In the genomic region with DNA sequence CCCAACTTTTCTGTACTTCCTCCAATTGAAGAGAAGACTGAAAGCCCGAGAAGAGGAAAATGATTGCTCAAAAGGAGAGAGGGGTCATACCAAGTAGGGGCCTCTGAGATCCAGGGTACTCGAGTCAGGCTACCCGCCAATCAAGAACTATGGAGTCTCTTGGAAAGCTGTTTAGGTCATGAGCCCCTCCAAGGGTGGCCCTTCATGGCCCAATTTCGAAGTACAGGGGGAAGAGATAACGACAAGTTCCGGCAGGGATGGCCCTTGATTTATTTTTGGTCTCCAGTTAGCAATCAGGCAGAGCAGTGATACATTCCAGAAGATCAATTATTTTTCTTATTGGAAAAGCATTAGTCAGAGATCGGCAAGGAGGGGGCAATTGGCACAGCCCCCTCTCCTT, we compare ENCODE assay signal across 19 mouse cellular contexts. TPM values are rescaled to one million over a fixed set of nuclear protein-coding genes. Genes with fewer than 3 reads are reported as not detected.
A peak's percentile ranks its signal among the peaks of the same experiment; 100 is the strongest.
DNase-seq lines count a peak whose midpoint lies in the region; ATAC-seq and TF ChIP-seq lines count a peak whose summit lies in the region.
"Had no signal": no experiment of that assay in that cellular context is flagged by ENCODE, and none has a peak within 500 bp of the region (broad histone marks: within the 10 kb centered on the region; RNA-seq: fewer than 3 reads in every experiment).

No protein-coding gene starts in this region.

- DNase-seq in kidney, adult 18-20 months: no peak
- no peak for DNase-seq in G1E (ENCODE audit: low spot score)
- DNase-seq in cerebellum, adult 18-20 months: no peak
- DNase-seq in layer of hippocampus, postnatal 10 days (ENCODE audit: low spot score in 2 of 2): no peak
- DNase-seq in urinary bladder, postnatal 25 days (ENCODE audit: low spot score): no peak
- DNase-seq: cerebellum, postnatal 10 days; heart, postnatal 4 days; lung, adult 2 months; lung, postnatal 36 days; right cerebral cortex, postnatal 14 days; thymus, adult 18-20 months had no signal

- peaks cover 60% of the 10 kb centered on the region for H3K4me1 ChIP-seq in kidney, embryonic 14.5 days (ENCODE audit: control insufficient read depth, insufficient read depth, low read length)
- H3K4me1 ChIP-seq in G1E (ENCODE audit: insufficient read depth, low read depth, low read length): peaks cover 85% of the 10 kb centered on the region
- no peaks in the 10 kb centered on the region; the same call in 1 of the 2 replicates for H3K4me1 ChIP-seq in intestine, embryonic 16.5 days (ENCODE audit: control insufficient read depth, insufficient read depth, low read length)
- H3K4me1 ChIP-seq in neural tube, embryonic 13.5 days (replicated peaks): peaks cover 89% of the 10 kb centered on the region

- no peak for ATAC-seq in kidney, embryonic 14.5 days (ENCODE audit: low FRiP score, low TSS enrichment)
- no peak; the same call in 1 of the 2 replicates for ATAC-seq in G1E (ENCODE audit: extremely low read depth, insufficient number of reproducible peaks, low FRiP score, poor library complexity, severe bottlenecking)
- ATAC-seq in intestine, embryonic 16.5 days: no peak
- no peak for ATAC-seq in neural tube, embryonic 13.5 days (ENCODE audit: low read depth)

- peak overlapping the region; percentile 91 for H3K27ac ChIP-seq in kidney, embryonic 14.5 days (ENCODE audit: low read depth, low read length)
- H3K27ac ChIP-seq in intestine, embryonic 16.5 days (ENCODE audit: low read length): no peak overlapping the region
- peak overlapping the region; percentile 99 for H3K27ac ChIP-seq in neural tube, embryonic 13.5 days (replicated peaks)
- H3K27ac ChIP-seq: forebrain, embryonic 10.5 days; heart, embryonic 13.5 days had no signal

- peak overlapping the region; percentile 88 for H3K9ac ChIP-seq in kidney, embryonic 14.5 days (ENCODE audit: low read depth, low read length)
- H3K9ac ChIP-seq in intestine, embryonic 16.5 days (ENCODE audit: low read depth, low read length): no peak overlapping the region; the same call in 1 of the 2 replicates
- H3K9ac ChIP-seq in neural tube, embryonic 13.5 days: peak overlapping the region; percentile 100
- H3K9ac ChIP-seq: heart, embryonic 13.5 days had no signal

- peak overlapping the region; percentile 64 for H3K4me3 ChIP-seq in kidney, embryonic 14.5 days (ENCODE audit: low read length)
- peak overlapping the region; percentile 73; the same call in 1 of the 2 replicates for H3K4me3 ChIP-seq in G1E (ENCODE audit: low read depth, low read length)
- peak overlapping the region; percentile 48 for H3K4me3 ChIP-seq in intestine, embryonic 16.5 days (ENCODE audit: low read length)
- H3K4me3 ChIP-seq in neural tube, embryonic 13.5 days: peak overlapping the region; percentile 60
- H3K4me3 ChIP-seq: forebrain, embryonic 10.5 days; heart, embryonic 13.5 days had no signal

- H3K36me3 ChIP-seq in kidney, embryonic 14.5 days (ENCODE audit: control insufficient read depth, insufficient read depth, low read length): no peaks in the 10 kb centered on the region
- H3K36me3 ChIP-seq in G1E (replicated peaks): no peaks in the 10 kb centered on the region
- no peaks in the 10 kb centered on the region for H3K36me3 ChIP-seq in intestine, embryonic 16.5 days (ENCODE audit: control insufficient read depth, insufficient read depth, low read length)
- H3K36me3 ChIP-seq in neural tube, embryonic 13.5 days: no peaks in the 10 kb centered on the region
- H3K36me3 ChIP-seq: forebrain, embryonic 10.5 days; heart, embryonic 13.5 days had no signal

- TF ChIP-seq CTCF in G1E (IDR thresholded peaks at IDR 0.05; ENCODE audit: low read depth, low read length): no peak

- WGBS in kidney, embryonic 14.5 days: 6% methylated on average over 7 of the region's 7 CpGs
- WGBS in intestine, embryonic 16.5 days: 19% methylated on average over 7 of the region's 7 CpGs
- 3% methylated on average over 7 of the region's 7 CpGs for WGBS in neural tube, embryonic 13.5 days

- peaks cover 28% of the 10 kb centered on the region for H3K27me3 ChIP-seq in kidney, embryonic 14.5 days (ENCODE audit: control insufficient read depth, insufficient read depth, low read length)
- H3K27me3 ChIP-seq in G1E (ENCODE audit: insufficient read depth, low read length): peaks cover 14% of the 10 kb centered on the region
- H3K27me3 ChIP-seq in intestine, embryonic 16.5 days (replicated peaks; ENCODE audit: control insufficient read depth, insufficient read depth, low read length): peaks cover 80% of the 10 kb centered on the region
- H3K27me3 ChIP-seq in neural tube, embryonic 13.5 days: 0 out of 2 replicates have a peak, but pooled peaks cover 3% of the 10 kb centered on the region

- no peaks in the 10 kb centered on the region for H3K9me3 ChIP-seq in kidney, embryonic 14.5 days (ENCODE audit: control insufficient read depth, low read length)
- H3K9me3 ChIP-seq in G1E (replicated peaks): no peaks in the 10 kb centered on the region
- H3K9me3 ChIP-seq in intestine, embryonic 16.5 days (ENCODE audit: control insufficient read depth, low read length): no peaks in the 10 kb centered on the region
- H3K9me3 ChIP-seq in neural tube, embryonic 13.5 days: no peaks in the 10 kb centered on the region
- H3K9me3 ChIP-seq: forebrain, embryonic 10.5 days; heart, embryonic 13.5 days had no signal

- peak overlapping the region; percentile 73 for H3K4me2 ChIP-seq in kidney, embryonic 14.5 days (replicated peaks; ENCODE audit: low read depth, low read length)
- peak overlapping the region; percentile 39 for H3K4me2 ChIP-seq in intestine, embryonic 16.5 days (ENCODE audit: low read depth, low read length)
- H3K4me2 ChIP-seq in neural tube, embryonic 13.5 days: peak overlapping the region; percentile 91
- H3K4me2 ChIP-seq: heart, embryonic 13.5 days; liver, embryonic 11.5 days had no signal

RNA-seq across cellular contexts. Expression of a gene that starts 1.4 kb away (rescaled TPM):
- polyA plus RNA-seq in kidney, embryonic 14.5 days (2014; fragmentation: Nextera tagmentation; extraction: Ambion mirVana): 12.6 and 13.8 TPM in 2 replicates
- total RNA-seq in G1E (2014; fragmentation: Nextera tagmentation): 21.1 and 26.6 TPM in 2 replicates
- total RNA-seq in G1E (2017): 2.0 and 2.7 TPM in 2 replicates
- 10.1 and 12.2 TPM in 2 replicates for polyA plus RNA-seq in G1E (2012)
- 4.5 and 4.9 TPM in 2 replicates for polyA plus RNA-seq in intestine, embryonic 16.5 days (2015; fragmentation: Nextera tagmentation; extraction: Ambion mirVana)
- polyA plus RNA-seq in neural tube, embryonic 13.5 days (2015; fragmentation: Nextera tagmentation; extraction: Ambion mirVana): 75.8 and 85.5 TPM in 2 replicates
- total RNA-seq in layer of hippocampus, postnatal 10 days (2021): not detected
- total RNA-seq: heart, postnatal 4 days; left cerebral cortex, postnatal 10 days had no signal
- polyA plus RNA-seq: embryonic facial prominence, embryonic 14.5 days; forebrain, embryonic 10.5 days; heart, embryonic 13.5 days; lung, adult 2 months had no signal

RNA-seq across cellular contexts. Expression of a gene that starts 6.3 kb away (rescaled TPM):
- 12.3 and 16.1 TPM in 2 replicates for polyA plus RNA-seq in kidney, embryonic 14.5 days (2014; fragmentation: Nextera tagmentation; extraction: Ambion mirVana)
- total RNA-seq in G1E (2014; fragmentation: Nextera tagmentation) (16.3 and 37.1 TPM in 2 replicates), G1E (2017) (8.6 and 12.0 TPM in 2 replicates)
- 27.1 and 28.6 TPM in 2 replicates for polyA plus RNA-seq in G1E (2012)
- polyA plus RNA-seq in intestine, embryonic 16.5 days (2015; fragmentation: Nextera tagmentation; extraction: Ambion mirVana): 3.2 and 4.0 TPM in 2 replicates
- polyA plus RNA-seq in neural tube, embryonic 13.5 days (2015; fragmentation: Nextera tagmentation; extraction: Ambion mirVana): 46.8 and 51.1 TPM in 2 replicates
- total RNA-seq in layer of hippocampus, postnatal 10 days (2021): not detected
- total RNA-seq: left cerebral cortex, postnatal 10 days had no signal
- polyA plus RNA-seq: forebrain, embryonic 10.5 days had no signal

RNA-seq across cellular contexts. Expression of a gene that starts 15.5 kb away (rescaled TPM):
- 10.3 and 10.7 TPM in 2 replicates for polyA plus RNA-seq in kidney, embryonic 14.5 days (2014; fragmentation: Nextera tagmentation; extraction: Ambion mirVana)
- total RNA-seq in G1E (2014; fragmentation: Nextera tagmentation): 5.0 and 7.9 TPM in 2 replicates
- 3.3 and 3.9 TPM in 2 replicates for total RNA-seq in G1E (2017)
- polyA plus RNA-seq in G1E (2012): 9.8 and 12.0 TPM in 2 replicates
- polyA plus RNA-seq in intestine, embryonic 16.5 days (2015; fragmentation: Nextera tagmentation; extraction: Ambion mirVana): 0.49 and 0.76 TPM in 2 replicates
- polyA plus RNA-seq in neural tube, embryonic 13.5 days (2015; fragmentation: Nextera tagmentation; extraction: Ambion mirVana): 40.9 and 43.4 TPM in 2 replicates
- total RNA-seq in layer of hippocampus, postnatal 10 days (2021): not detected
- total RNA-seq: heart, postnatal 4 days; left cerebral cortex, postnatal 10 days had no signal
- polyA plus RNA-seq: embryonic facial prominence, embryonic 14.5 days; forebrain, embryonic 10.5 days; heart, embryonic 13.5 days; lung, adult 2 months had no signal

RNA-seq across cellular contexts. Expression of a gene that starts 24.5 kb away (rescaled TPM):
- 5.1 and 5.8 TPM in 2 replicates for polyA plus RNA-seq in kidney, embryonic 14.5 days (2014; fragmentation: Nextera tagmentation; extraction: Ambion mirVana)
- total RNA-seq in G1E (2014; fragmentation: Nextera tagmentation): 9.9 and 19.8 TPM in 2 replicates
- total RNA-seq in G1E (2017): 7.6 and 9.1 TPM in 2 replicates
- 11.4 and 12.4 TPM in 2 replicates for polyA plus RNA-seq in G1E (2012)
- polyA plus RNA-seq in intestine, embryonic 16.5 days (2015; fragmentation: Nextera tagmentation; extraction: Ambion mirVana): 6.8 and 7.2 TPM in 2 replicates
- 18.8 and 32.2 TPM in 2 replicates for polyA plus RNA-seq in neural tube, embryonic 13.5 days (2015; fragmentation: Nextera tagmentation; extraction: Ambion mirVana)
- not detected for total RNA-seq in layer of hippocampus, postnatal 10 days (2021)
- total RNA-seq: heart, postnatal 4 days; left cerebral cortex, postnatal 10 days had no signal
- polyA plus RNA-seq: forebrain, embryonic 10.5 days had no signal

RNA-seq across cellular contexts. Expression of a gene that starts 25.2 kb away (rescaled TPM):
- polyA plus RNA-seq in kidney, embryonic 14.5 days (2014; fragmentation: Nextera tagmentation; extraction: Ambion mirVana): 62.9 and 64.5 TPM in 2 replicates
- total RNA-seq in G1E (2014; fragmentation: Nextera tagmentation) (0.60 TPM in 1 of 2 replicates, not detected in the other), G1E (2017) (0.12 and 0.16 TPM in 2 replicates)
- polyA plus RNA-seq in G1E (2012): 0.08 and 0.16 TPM in 2 replicates
- 1.1 and 1.3 TPM in 2 replicates for polyA plus RNA-seq in intestine, embryonic 16.5 days (2015; fragmentation: Nextera tagmentation; extraction: Ambion mirVana)
- polyA plus RNA-seq in neural tube, embryonic 13.5 days (2015; fragmentation: Nextera tagmentation; extraction: Ambion mirVana): 58.5 and 92.4 TPM in 2 replicates
- not detected for total RNA-seq in layer of hippocampus, postnatal 10 days (2021)
- total RNA-seq: heart, postnatal 4 days; left cerebral cortex, postnatal 10 days had no signal
- polyA plus RNA-seq: embryonic facial prominence, embryonic 14.5 days; forebrain, embryonic 10.5 days; heart, embryonic 13.5 days; lung, adult 2 months had no signal

Comparison
In these comparisons a context has a peak if more than half of its experiments do, and no peak if none do; other contexts are left out.
1. H3K4me2 ChIP-seq: peak in every context shown above with its lines; median percentile 91 in neural tube, embryonic 13.5 days; 73 in kidney, embryonic 14.5 days; 39 in intestine, embryonic 16.5 days.